Mouse (Mus musculus) midbrain, embryonic 16.5 days (tissue): ENCODE measurements at regions not wholly inside any gene's neighbourhood (a gene's known extent, or its start where the extent isn't known, plus 50 kb on each side); places are given as distances from the start of the nearest gene placed in this dataset.

Source experiments
- ATAC-seq: fragments of 200-750 bp; cut with Nextera tagmentation; 2 replicates; pipeline ENCODE4 v1.8.0; 2017; ENCODE audit warnings: moderate TSS enrichment
- H3K27ac ChIP-seq: fragments of 300-500 bp; sonication (generic); 2 replicates; pipeline ENCODE4 v1.5.1; 2014; ENCODE audit warnings: mild to moderate bottlenecking, low read length, mixed read lengths
- H3K27me3 ChIP-seq: fragments of 300-500 bp; sonication (generic); 2 replicates; pipeline ENCODE4 v1.6.1; 2014; ENCODE audit warnings: low read depth, low read length, mixed read lengths; ENCODE audit not compliant: control insufficient read depth, insufficient read depth
- H3K36me3 ChIP-seq: fragments of 300-500 bp; sonication (generic); 2 replicates; pipeline ENCODE4 v1.6.1; 2014; ENCODE audit warnings: mild to moderate bottlenecking, low read length, moderate library complexity, mixed read lengths; ENCODE audit not compliant: control insufficient read depth, insufficient read depth
- H3K4me1 ChIP-seq: fragments of 300-500 bp; sonication (generic); 2 replicates; pipeline ENCODE4 v1.6.1; 2014; ENCODE audit warnings: mild to moderate bottlenecking, low read length, mixed read lengths; ENCODE audit not compliant: control insufficient read depth, insufficient read depth
- H3K4me2 ChIP-seq: fragments of 300-500 bp; sonication (generic); 2 replicates; pipeline ENCODE4 v1.6.1; 2014; ENCODE audit warnings: mild to moderate bottlenecking, low read length, mixed read lengths
- H3K4me3 ChIP-seq: fragments of 300-500 bp; sonication (generic); 2 replicates; pipeline ENCODE4 v1.5.1; 2014; ENCODE audit warnings: low read depth, mild to moderate bottlenecking, low read length, moderate library complexity, mixed read lengths
- H3K9ac ChIP-seq: fragments of 300-500 bp; sonication (generic); 2 replicates; pipeline ENCODE4 v1.6.1; 2014; ENCODE audit warnings: low read depth, low read length, mixed read lengths
- H3K9me3 ChIP-seq: fragments of 300-500 bp; sonication (generic); replicated peaks from 2 replicates; pipeline ENCODE4 v1.6.1; 2014; ENCODE audit warnings: mild to moderate bottlenecking, low read length, mixed read lengths; ENCODE audit not compliant: control insufficient read depth, poor library complexity, severe bottlenecking
- WGBS: fragments of 180-500 bp; shearing (Covaris S2); extraction: QIAGEN DNeasy Blood & Tissue Kit; methylation state at CpG from one replicate; pipeline ENCODE4 v1.1.7; 2014; 5-methylcytosine and 5-hydroxymethylcytosine counted together

DNA sequence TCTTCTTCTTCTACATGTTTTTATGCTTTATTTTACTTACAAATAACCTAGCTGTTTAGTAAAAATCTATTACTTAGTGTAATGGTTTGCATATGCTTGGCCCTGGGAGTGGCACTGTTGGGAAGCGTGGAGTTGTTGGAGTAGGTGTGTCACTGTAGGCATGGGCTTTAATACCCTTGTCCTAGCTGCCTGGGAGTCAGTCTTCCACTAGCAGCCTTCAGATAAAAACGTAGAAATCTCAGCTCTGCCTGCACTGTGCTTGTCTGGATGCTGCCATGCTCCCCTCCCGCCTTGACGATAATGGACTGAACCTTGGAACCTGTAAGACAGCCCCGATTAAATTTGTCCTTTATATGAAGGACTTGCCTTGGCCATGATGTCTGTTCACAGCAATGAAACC is 60.4 kb upstream of the Jade1 start:
- WGBS: 83% methylated on average over 5 of the region's 5 CpGs
- no peak overlapping the region for H3K9ac ChIP-seq
- no peaks in the 10 kb centered on the region for H3K4me1 ChIP-seq
- H3K4me3 ChIP-seq: no peak overlapping the region
- no peak for ATAC-seq
- H3K27me3 ChIP-seq: no peaks in the 10 kb centered on the region
- no peak overlapping the region for H3K4me2 ChIP-seq
- no peaks in the 10 kb centered on the region for H3K36me3 ChIP-seq
- H3K9me3 ChIP-seq: no peaks in the 10 kb centered on the region
- no peak overlapping the region for H3K27ac ChIP-seq

GRCm38 (mm10) chr3:41493472-41493871 is 62.1 kb upstream of the Jade1 start:
- 96% methylated on average over 7 of the region's 7 CpGs for WGBS
- H3K27ac ChIP-seq: no peak overlapping the region
- no peaks in the 10 kb centered on the region for H3K36me3 ChIP-seq
- H3K9ac ChIP-seq: no peak overlapping the region
- H3K27me3 ChIP-seq: no peaks in the 10 kb centered on the region
- no peak overlapping the region for H3K4me2 ChIP-seq
- no peaks in the 10 kb centered on the region for H3K4me1 ChIP-seq
- no peak overlapping the region for H3K4me3 ChIP-seq
- ATAC-seq: no peak
- no peaks in the 10 kb centered on the region for H3K9me3 ChIP-seq

- Histone ChIP-seq H3K4me1 (no peaks in the 10 kb centered on the region), H3K4me3 (no peak overlapping the region), H3K27ac (no peak overlapping the region), H3K36me3 (no peaks in the 10 kb centered on the region), H3K4me2 (no peak overlapping the region), H3K27me3 (no peaks in the 10 kb centered on the region), H3K9me3 (no peaks in the 10 kb centered on the region), H3K9ac (no peak overlapping the region)
- no peak for ATAC-seq
- WGBS: 88% methylated on average over 13 of the region's 13 CpGs
These were observed 62.7 kb upstream of the Jade1 start for GRCm38 (mm10) chr3:41492727-41493392.

DNA sequence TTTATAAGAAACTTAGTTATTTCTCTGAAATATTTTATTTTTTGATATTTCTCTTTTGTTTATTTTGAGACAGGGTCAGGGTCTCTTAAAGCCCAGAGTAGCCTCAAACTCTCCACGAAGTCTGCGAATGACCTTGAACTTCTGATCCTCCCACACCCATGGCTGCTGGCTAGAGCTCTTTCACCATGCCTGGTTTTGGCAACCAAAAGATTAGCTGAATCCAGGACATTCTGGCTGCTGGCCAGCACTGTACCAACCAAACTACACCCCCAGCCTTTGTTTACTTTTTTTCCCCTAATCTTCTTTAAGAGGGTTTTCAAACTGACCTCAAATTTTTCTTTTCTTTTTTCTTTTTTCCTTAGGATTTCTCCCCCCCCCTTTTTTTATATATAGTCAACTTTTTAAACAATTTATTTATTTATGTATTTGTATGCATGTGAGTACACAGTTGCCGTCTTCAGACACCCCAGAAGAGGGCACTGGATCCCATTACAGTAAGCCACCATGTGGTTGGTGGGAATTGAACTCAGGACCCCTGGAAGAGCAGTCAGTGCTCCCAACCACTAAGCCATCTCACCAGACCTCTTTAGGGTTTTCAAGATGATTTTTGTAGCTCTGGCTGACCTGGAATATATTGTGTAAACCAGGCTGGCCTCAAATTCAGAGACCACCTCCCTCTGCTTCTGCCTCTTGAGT is 63.4 kb upstream of the Jade1 start:
- Histone ChIP-seq H3K27ac (no peak overlapping the region), H3K9me3 (no peaks in the 10 kb centered on the region), H3K4me1 (no peaks in the 10 kb centered on the region), H3K27me3 (no peaks in the 10 kb centered on the region), H3K9ac (no peak overlapping the region), H3K4me3 (no peak overlapping the region), H3K4me2 (no peak overlapping the region), H3K36me3 (no peaks in the 10 kb centered on the region)
- 84% methylated on average over 3 of the region's 3 CpGs for WGBS
- no peak for ATAC-seq

DNA sequence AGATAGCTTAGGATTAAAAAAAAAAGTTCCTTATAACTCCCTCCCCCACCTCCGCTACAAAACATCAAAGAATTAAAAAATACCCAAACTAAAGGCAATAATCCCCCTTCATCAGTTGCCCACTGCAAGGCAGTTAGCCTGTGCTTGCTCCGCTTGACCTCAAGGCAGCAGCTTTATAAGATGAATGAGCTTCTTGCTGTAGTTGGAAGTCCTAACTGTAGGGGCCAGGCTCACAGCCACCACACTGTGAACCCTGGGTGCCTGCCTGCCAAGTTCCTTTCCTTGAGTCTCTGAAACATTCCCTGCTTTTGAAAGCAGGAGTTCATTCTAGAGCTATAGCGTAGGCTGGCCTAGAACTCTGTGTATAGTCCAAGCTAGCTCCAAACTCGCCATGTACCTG is 64.3 kb upstream of the Jade1 start:
- H3K9me3 ChIP-seq: no peaks in the 10 kb centered on the region
- H3K4me3 ChIP-seq: no peak overlapping the region
- H3K4me2 ChIP-seq: no peak overlapping the region
- H3K9ac ChIP-seq: no peak overlapping the region
- H3K27me3 ChIP-seq: no peaks in the 10 kb centered on the region
- H3K27ac ChIP-seq: no peak overlapping the region
- ATAC-seq: no peak
- 89% methylated on average over 4 of the region's 4 CpGs for WGBS
- no peaks in the 10 kb centered on the region for H3K4me1 ChIP-seq
- H3K36me3 ChIP-seq: no peaks in the 10 kb centered on the region

DNA sequence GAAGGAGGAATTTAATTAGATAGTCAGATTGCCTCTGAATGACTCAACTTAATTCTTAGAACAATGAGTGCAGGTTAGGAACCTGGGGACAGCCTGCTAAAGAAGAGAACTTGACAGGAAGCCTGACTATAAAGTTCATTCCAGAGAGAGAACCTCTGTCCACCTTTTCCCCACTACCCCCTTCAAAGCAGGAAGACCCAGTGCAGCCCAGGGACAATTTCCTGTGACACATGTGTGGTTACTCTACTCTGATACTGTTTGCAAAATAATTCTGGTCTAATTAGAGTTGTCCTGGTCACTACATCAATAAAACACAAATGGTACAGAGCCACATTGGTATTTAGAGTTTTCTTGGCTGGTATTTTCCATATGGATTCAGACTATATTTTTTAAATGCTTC is 65.5 kb upstream of the Jade1 start:
- Histone ChIP-seq H3K27me3 (no peaks in the 10 kb centered on the region), H3K9ac (no peak overlapping the region), H3K4me3 (no peak overlapping the region), H3K9me3 (no peaks in the 10 kb centered on the region), H3K27ac (no peak overlapping the region), H3K4me2 (no peak overlapping the region), H3K4me1 (no peaks in the 10 kb centered on the region), H3K36me3 (no peaks in the 10 kb centered on the region)
- ATAC-seq: no peak

GRCm38 (mm10) chr3:41489571-41489970 is 66.0 kb upstream of the Jade1 start:
- no peak for ATAC-seq
- no peak overlapping the region for H3K9ac ChIP-seq
- no peaks in the 10 kb centered on the region for H3K9me3 ChIP-seq
- no peak overlapping the region for H3K4me3 ChIP-seq
- H3K27ac ChIP-seq: no peak overlapping the region
- 74% methylated on average over 3 of the region's 3 CpGs for WGBS
- H3K4me2 ChIP-seq: no peak overlapping the region
- H3K27me3 ChIP-seq: no peaks in the 10 kb centered on the region
- no peaks in the 10 kb centered on the region for H3K4me1 ChIP-seq
- H3K36me3 ChIP-seq: no peaks in the 10 kb centered on the region

- Histone ChIP-seq H3K9me3 (no peaks in the 10 kb centered on the region), H3K4me2 (no peak overlapping the region), H3K36me3 (no peaks in the 10 kb centered on the region), H3K4me3 (no peak overlapping the region), H3K27me3 (no peaks in the 10 kb centered on the region), H3K4me1 (no peaks in the 10 kb centered on the region), H3K27ac (no peak overlapping the region), H3K9ac (no peak overlapping the region)
- WGBS: 50% methylated on average over 1 of the region's 1 CpGs
- no peak for ATAC-seq
These were observed 67.2 kb upstream of the Jade1 start for GRCm38 (mm10) chr3:41488229-41488774.

GRCm38 (mm10) chr3:41484920-41485319 is 70.6 kb upstream of the Jade1 start:
- Histone ChIP-seq H3K4me3 (no peak overlapping the region), H3K4me1 (no peaks in the 10 kb centered on the region), H3K9ac (no peak overlapping the region), H3K27me3 (no peaks in the 10 kb centered on the region), H3K9me3 (no peaks in the 10 kb centered on the region), H3K36me3 (no peaks in the 10 kb centered on the region), H3K4me2 (no peak overlapping the region), H3K27ac (no peak overlapping the region)
- no peak for ATAC-seq
- 89% methylated on average over 9 of the region's 9 CpGs for WGBS
